Mouse (Mus musculus): ENCODE measurements around the gene Zfp704.
A peak's percentile ranks its signal among the peaks of the same experiment; 100 is the strongest.

The Zfp704 gene

GRCm38 (mm10) chr3:9454556-9455330 lies 155.1 kb downstream of the Zfp704 start:
- DNase-seq, result peak; percentile 53

- DNase-seq, result no peak
Measured at GRCm38 (mm10) chr3:9450521-9450920, 159.4 kb downstream of the Zfp704 start.

- DNase-seq, result no peak
Measured at GRCm38 (mm10) chr3:9449261-9450007, 160.5 kb downstream of the Zfp704 start.

GRCm38 (mm10) chr3:9448541-9448940 lies 161.3 kb downstream of the Zfp704 start:
- DNase-seq, result no peak

GRCm38 (mm10) chr3:9444558-9444957 lies 165.3 kb downstream of the Zfp704 start:
- DNase-seq, result no peak

GRCm38 (mm10) chr3:9443981-9444380 lies 165.9 kb downstream of the Zfp704 start:
- no peak for DNase-seq

- no peak for DNase-seq
Measured at GRCm38 (mm10) chr3:9443476-9443875, 166.4 kb downstream of the Zfp704 start.

GRCm38 (mm10) chr3:9441566-9442540 lies 168.0 kb downstream of the Zfp704 start:
- DNase-seq, result peak; percentile 34

GRCm38 (mm10) chr3:9440466-9440865 lies 169.4 kb downstream of the Zfp704 start:
- DNase-seq, result no peak

GRCm38 (mm10) chr3:9439619-9440286 lies 170.1 kb downstream of the Zfp704 start:
- DNase-seq, result no peak

- no peak for DNase-seq
Measured at GRCm38 (mm10) chr3:9436256-9436655, 173.6 kb downstream of the Zfp704 start.

GRCm38 (mm10) chr3:9434394-9435175 lies 175.3 kb downstream of the Zfp704 start:
- DNase-seq, result no peak

GRCm38 (mm10) chr3:9432796-9433526 lies 176.9 kb downstream of the Zfp704 start:
- no peak for DNase-seq

GRCm38 (mm10) chr3:9432226-9432625 lies 177.7 kb downstream of the Zfp704 start:
- DNase-seq, result no peak

- DNase-seq, result no peak
Measured at GRCm38 (mm10) chr3:9429946-9430345, 179.9 kb downstream of the Zfp704 start.

- no peak for DNase-seq
Measured at GRCm38 (mm10) chr3:9427826-9428225, 182.1 kb downstream of the Zfp704 start.

GRCm38 (mm10) chr3:9425661-9426060 lies 184.2 kb downstream of the Zfp704 start:
- DNase-seq, result no peak

- DNase-seq, result no peak
Measured at GRCm38 (mm10) chr3:9424637-9425036, 185.2 kb downstream of the Zfp704 start.

GRCm38 (mm10) chr3:9423669-9424068 lies 186.2 kb downstream of the Zfp704 start:
- no peak for DNase-seq

- no peak for DNase-seq
Measured at GRCm38 (mm10) chr3:9408896-9409295, 201.0 kb downstream of the Zfp704 start.

GRCm38 (mm10) chr3:9407801-9408200 lies 202.1 kb downstream of the Zfp704 start:
- DNase-seq, result no peak

Measured in right cerebral cortex, adult 18-20 months (tissue).